Mouse (Mus musculus) heart, embryonic 16.5 days (tissue): ENCODE data around the gene Zfp952. TPM values are rescaled to one million over a fixed set of nuclear protein-coding genes. Genes with fewer than 3 reads are reported as not detected.
A peak's percentile ranks its signal among the peaks of the same experiment; 100 is the strongest.

Experiments
- ATAC-seq: fragments of 200-750 bp; cut with Nextera tagmentation; replicated peaks from 2 replicates; pipeline ENCODE4 v1.8.0; 2017; ENCODE audit warnings: moderate number of reproducible peaks; ENCODE audit not compliant: insufficient read depth, low FRiP score; ENCODE audit errors: extremely low read depth
- H3K27ac ChIP-seq: fragments of 300-500 bp; sonication (generic); 2 replicates; pipeline ENCODE4 v1.5.1; 2014; ENCODE audit warnings: mild to moderate bottlenecking, low read length, control low read depth, moderate library complexity
- H3K27me3 ChIP-seq: fragments of 300-500 bp; sonication (generic); 2 replicates; pipeline ENCODE4 v1.6.1; 2014; ENCODE audit warnings: low read length, mixed read lengths; ENCODE audit not compliant: control insufficient read depth, insufficient read depth
- H3K36me3 ChIP-seq: fragments of 300-500 bp; sonication (generic); 2 replicates; pipeline ENCODE4 v1.6.1; 2014; ENCODE audit not compliant: control insufficient read depth, insufficient read depth
- H3K4me1 ChIP-seq: fragments of 300-500 bp; sonication (generic); 2 replicates; pipeline ENCODE4 v1.6.1; 2014; ENCODE audit warnings: low read length, mixed read lengths; ENCODE audit not compliant: control insufficient read depth, insufficient read depth
- H3K4me2 ChIP-seq: fragments of 300-500 bp; sonication (generic); 2 replicates; pipeline ENCODE4 v1.6.1; 2014; ENCODE audit warnings: low read depth, mild to moderate bottlenecking, control low read depth, low read length
- H3K4me3 ChIP-seq: fragments of 300-500 bp; sonication (generic); 2 replicates; pipeline ENCODE4 v1.5.1; 2014; ENCODE audit warnings: mild to moderate bottlenecking, control low read depth, low read length
- H3K9ac ChIP-seq: fragments of 300-500 bp; sonication (generic); 2 replicates; pipeline ENCODE4 v1.6.1; 2014; ENCODE audit warnings: low read length, control low read depth
- H3K9me3 ChIP-seq: fragments of 300-500 bp; sonication (generic); replicated peaks from 2 replicates; pipeline ENCODE4 v1.6.1; 2016; ENCODE audit warnings: low read length; ENCODE audit not compliant: control insufficient read depth
- WGBS: fragments of 180-500 bp; shearing (Covaris S2); extraction: QIAGEN DNeasy Blood & Tissue Kit; methylation state at CpG from one replicate; pipeline ENCODE4 v1.1.7; 2014; 5-methylcytosine and 5-hydroxymethylcytosine counted together
- polyA plus RNA-seq: library from polyadenylated mRNA; unstranded; fragments of >200 nt; fragmentation: Nextera tagmentation; extraction: Ambion mirVana; gene quantifications from 2 replicates; pipeline ENCODE4 v1.2.1, GENCODE M21; 2015

Gene Zfp952
- polyA plus RNA-seq, 1 experiment from 2014 or later, result 8.2 TPM

- H3K4me3 ChIP-seq, result peak within 1 kb of the TSS; percentile 68
- H3K9ac ChIP-seq, result peak within 1 kb of the TSS; percentile 74
- peak within 1 kb of the TSS; percentile 73 for H3K4me2 ChIP-seq
- peaks cover 5% of the 10 kb centered on the region for H3K4me1 ChIP-seq
- 3% methylated on average over 27 of the region's 27 CpGs for WGBS
- peak; percentile 96 for ATAC-seq
- no peaks in the 10 kb centered on the region for H3K27me3 ChIP-seq
- no peaks in the 10 kb centered on the region for H3K36me3 ChIP-seq
- peak within 1 kb of the TSS; percentile 87 for H3K27ac ChIP-seq
- no peaks in the 10 kb centered on the region for H3K9me3 ChIP-seq
Measured at GRCm38 (mm10) chr17:33032900-33033891, 40.3 kb downstream of the Zfp952 start, which contains the start of gene Zfp763. Zfp763 (minus strand) TSS chr17:33033402.

Other genes with a start within 250 kb of the Zfp952 start
- gene Zfp871, start 204.8 kb upstream of the Zfp952 start, polyA plus RNA-seq, result 18.0 and 21.8 TPM in 2 replicates
- gene Zfp811, start 183.2 kb upstream of the Zfp952 start, polyA plus RNA-seq, result 0.88 and 0.92 TPM in 2 replicates
- 6.0 and 8.1 TPM in 2 replicates for gene Zfp799, start 162.9 kb upstream of the Zfp952 start, polyA plus RNA-seq
- gene Zfp870, start 101.5 kb upstream of the Zfp952 start, polyA plus RNA-seq, result 6.7 TPM in 2 replicates
- 0.96 TPM in 1 of 2 replicates, not detected in the other for gene Cyp4f14, start 75.8 kb upstream of the Zfp952 start, polyA plus RNA-seq
- gene Cyp4f13, start 45.7 kb upstream of the Zfp952 start, polyA plus RNA-seq, result 9.5 and 11.3 TPM in 2 replicates
- 6.6 and 6.7 TPM in 2 replicates for gene Zfp472, start 27.3 kb upstream of the Zfp952 start, polyA plus RNA-seq
- gene Zfp763, start 40.3 kb downstream of the Zfp952 start, polyA plus RNA-seq, result 5.8 and 6.8 TPM in 2 replicates
- gene 4921501E09Rik, start 74.9 kb downstream of the Zfp952 start, polyA plus RNA-seq, result not detected in 2 replicates
- 4.4 and 5.6 TPM in 2 replicates for gene Zfp563, start 96.2 kb downstream of the Zfp952 start, polyA plus RNA-seq
- gene Morc2b, start 146.6 kb downstream of the Zfp952 start, polyA plus RNA-seq, result 0.08 and 0.12 TPM in 2 replicates
- not detected in 2 replicates for gene Olfr55, start 175.3 kb downstream of the Zfp952 start, polyA plus RNA-seq
- 0.05 TPM in 1 of 2 replicates, not detected in the other for gene Olfr239, start 198.2 kb downstream of the Zfp952 start, polyA plus RNA-seq
- 0.03 TPM in 1 of 2 replicates, not detected in the other for gene Olfr1564, start 228.6 kb downstream of the Zfp952 start, polyA plus RNA-seq